Mouse (Mus musculus): ENCODE data around the gene Aif1.

DNA sequence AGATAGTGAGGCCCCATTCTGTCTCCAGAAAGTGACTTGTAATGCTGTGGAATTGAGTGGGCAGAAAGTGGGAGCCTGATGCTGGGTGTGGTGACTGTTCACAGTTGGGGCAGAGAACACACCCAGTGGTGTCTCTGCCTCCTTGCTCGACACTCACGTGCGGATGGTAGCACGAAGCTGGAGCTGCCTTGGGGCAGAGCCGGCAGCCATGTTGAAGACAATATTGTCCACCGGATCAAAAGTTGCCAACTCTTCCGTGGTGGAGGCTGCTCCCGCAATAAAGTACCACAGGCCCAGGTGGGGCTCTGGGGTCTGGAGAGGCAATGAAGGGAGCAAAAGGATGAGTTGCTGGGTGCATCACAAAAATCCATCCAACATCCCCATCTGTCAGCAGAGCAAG, 44.8 kb downstream of the Aif1 start:
- TF ChIP-seq CTCF (IDR thresholded peaks at IDR 0.05; ENCODE audit: low read depth) (no peak), EP300 (IDR thresholded peaks at IDR 0.05; ENCODE audit: low read depth) (no peak)
